Mouse (Mus musculus) kidney, adult 11 months (tissue): Measurements from ENCODE around the gene Pcsk2.
A peak's percentile ranks its signal among the peaks of the same experiment; 100 is the strongest.

Source experiments
- DNase-seq: peaks from one replicate; pipeline ENCODE4 v3.0.0; 2022

The Pcsk2 gene

GRCm38 (mm10) chr2:143646001-143646400, 100.0 kb downstream of the Pcsk2 start:
- no peak for DNase-seq

- no peak for DNase-seq
Observed at GRCm38 (mm10) chr2:143654621-143655020, 108.7 kb downstream of the Pcsk2 start.

DNA sequence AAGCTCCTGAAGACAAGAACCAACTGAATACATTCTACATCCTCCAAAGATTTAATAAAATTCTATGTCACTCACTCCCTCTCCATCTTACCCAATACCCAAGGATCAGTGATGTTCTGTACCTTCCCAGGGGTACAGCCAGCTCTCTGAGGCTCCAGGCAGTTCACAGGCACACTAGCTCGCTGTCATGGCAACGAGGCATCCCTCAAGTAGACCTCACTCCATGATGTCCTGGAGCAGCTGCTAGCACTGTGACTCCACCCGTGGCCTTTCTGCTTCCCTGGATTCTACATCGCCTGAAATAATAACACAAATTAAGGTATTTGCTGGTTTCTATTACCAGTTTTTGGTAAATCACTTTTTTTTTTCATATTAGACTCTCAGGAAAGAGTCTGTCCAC, 111.0 kb downstream of the Pcsk2 start:
- no peak for DNase-seq

DNA sequence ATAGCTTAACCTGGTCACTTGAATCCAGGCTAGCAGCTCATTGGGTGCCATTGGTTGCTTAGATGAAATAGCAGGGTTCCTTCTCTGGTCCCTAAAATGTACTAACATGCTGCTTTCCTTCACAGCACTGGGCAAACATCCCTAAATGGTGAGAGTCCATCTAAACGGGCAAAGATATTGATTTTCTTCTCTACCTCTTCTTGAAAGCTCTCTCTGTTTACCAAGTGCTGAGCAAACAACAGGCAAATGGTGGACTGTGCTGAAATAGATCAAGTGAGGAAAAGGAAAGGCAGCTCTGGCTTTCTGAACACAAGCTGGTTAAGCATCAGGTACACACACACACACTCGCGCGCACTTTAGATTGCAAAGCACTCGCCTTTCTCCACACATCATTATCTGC, 120.8 kb downstream of the Pcsk2 start:
- no peak for DNase-seq

- no peak for DNase-seq
Observed at GRCm38 (mm10) chr2:143677869-143678268, 131.9 kb downstream of the Pcsk2 start.

- DNase-seq, result no peak
Observed at GRCm38 (mm10) chr2:143679513-143679912, 133.6 kb downstream of the Pcsk2 start.

GRCm38 (mm10) chr2:143681873-143682555, 136.1 kb downstream of the Pcsk2 start:
- peak; percentile 50 for DNase-seq

DNA sequence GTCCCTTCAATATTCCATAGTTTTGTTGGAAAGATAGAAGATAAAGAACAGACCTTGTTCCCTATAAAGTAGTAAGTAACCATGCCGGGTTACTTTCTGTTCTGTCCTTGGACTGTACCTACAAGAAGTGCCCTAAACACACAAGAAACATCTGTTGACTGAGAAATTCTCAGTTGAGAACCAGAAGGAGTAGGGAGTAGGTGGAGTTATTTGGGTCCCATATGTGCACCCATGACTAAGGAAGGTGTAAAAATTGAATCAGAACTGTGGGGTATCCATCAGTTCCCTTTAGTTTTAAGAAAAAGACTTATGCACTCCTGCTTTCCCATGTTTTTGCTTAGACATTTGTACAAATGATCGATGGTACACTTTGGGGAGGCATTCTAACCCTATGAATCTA, 137.6 kb downstream of the Pcsk2 start:
- DNase-seq, result no peak

- no peak for DNase-seq
Observed at GRCm38 (mm10) chr2:143691244-143691643, 145.3 kb downstream of the Pcsk2 start.

DNA sequence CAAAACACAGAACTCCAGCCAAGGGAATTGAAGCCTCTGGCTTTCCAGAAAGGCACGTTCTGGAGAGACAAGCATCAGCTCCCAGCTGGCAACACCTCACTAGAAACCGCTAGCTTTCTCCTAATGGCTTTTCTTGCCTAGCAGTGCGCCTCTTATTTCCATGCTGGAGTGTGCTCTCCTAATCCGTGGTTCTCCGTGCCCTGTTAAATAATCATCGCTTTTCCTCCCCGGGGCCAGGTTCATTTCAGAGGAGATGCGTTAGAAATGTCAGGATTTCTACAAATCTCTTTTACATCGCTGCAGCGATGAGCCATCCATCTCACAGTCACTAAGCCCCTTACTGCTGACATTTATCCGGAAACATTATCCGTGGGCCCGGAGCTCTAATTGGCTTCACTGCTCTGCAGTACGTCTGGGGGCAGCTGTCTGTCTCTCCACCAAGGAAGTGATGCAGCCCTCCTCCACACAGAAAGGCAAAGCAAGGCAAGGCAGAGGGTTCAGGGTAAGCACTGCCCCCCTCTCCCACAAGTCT, 150.1 kb downstream of the Pcsk2 start:
- DNase-seq, result no peak

GRCm38 (mm10) chr2:143696704-143697103, 150.7 kb downstream of the Pcsk2 start:
- DNase-seq, result no peak

DNA sequence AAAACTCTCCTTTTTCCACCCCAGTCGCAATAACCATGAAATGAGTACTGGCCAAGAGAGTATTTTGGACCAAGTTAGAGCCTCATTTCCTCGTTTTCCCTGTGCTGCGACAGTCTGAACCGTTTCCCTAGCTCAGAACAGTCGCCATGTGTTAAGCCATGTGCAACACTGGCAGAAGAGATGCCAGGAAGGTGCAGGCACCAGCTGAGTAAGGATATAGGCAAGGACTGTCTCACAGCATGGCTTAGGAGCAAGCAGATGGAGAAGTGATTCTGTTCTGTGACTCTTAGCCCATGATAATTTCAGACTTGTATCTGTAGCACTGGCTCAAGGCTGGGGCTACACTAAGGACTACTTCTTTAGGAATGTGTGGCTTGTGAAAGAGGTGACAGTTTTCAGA, 155.2 kb downstream of the Pcsk2 start:
- no peak for DNase-seq

- no peak for DNase-seq
Observed at GRCm38 (mm10) chr2:143702931-143703344, 157.0 kb downstream of the Pcsk2 start.

DNA sequence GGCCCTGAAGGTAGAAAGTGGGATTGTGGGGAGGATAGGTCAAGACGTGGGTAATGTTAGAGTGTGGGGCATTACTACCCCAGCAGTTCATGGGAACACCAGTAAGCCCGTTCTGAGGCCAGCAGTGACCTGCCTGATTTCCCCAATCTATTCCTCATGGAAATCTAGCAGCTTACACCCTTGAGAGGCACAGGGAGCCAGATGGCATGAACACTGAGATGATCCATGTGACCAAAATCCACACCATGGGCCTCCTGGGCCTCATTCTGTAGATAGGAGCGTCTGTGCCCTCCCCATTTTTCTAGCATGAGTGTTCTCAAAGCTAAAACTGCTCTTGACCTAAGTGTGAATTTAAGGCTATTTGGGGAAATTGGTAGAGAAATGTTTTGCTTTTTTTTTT, 162.2 kb downstream of the Pcsk2 start:
- no peak for DNase-seq

DNA sequence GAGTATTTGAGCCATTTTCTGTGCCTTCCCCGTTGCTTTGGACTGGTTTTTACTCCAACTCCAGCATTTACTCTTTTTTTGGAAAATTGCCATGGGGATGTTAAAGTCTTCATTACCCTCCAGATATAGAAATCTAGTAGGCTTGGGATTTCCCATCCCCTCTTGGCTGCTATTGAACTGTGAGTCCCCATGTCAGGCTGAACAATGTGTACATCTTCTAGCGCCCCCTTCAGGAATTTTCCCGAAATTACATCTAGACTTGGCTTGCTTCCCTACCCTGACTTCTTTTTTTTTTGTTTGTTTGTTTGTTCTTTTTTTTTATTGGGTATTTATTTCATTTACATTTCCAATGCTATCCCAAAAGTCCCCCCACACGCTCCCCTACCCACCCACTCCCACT, 163.3 kb downstream of the Pcsk2 start:
- no peak for DNase-seq

- DNase-seq, result no peak
Observed at GRCm38 (mm10) chr2:143709979-143710378, 164.0 kb downstream of the Pcsk2 start.

- no peak for DNase-seq
Observed at GRCm38 (mm10) chr2:143711886-143712285, 165.9 kb downstream of the Pcsk2 start.

- DNase-seq, result no peak
Observed at GRCm38 (mm10) chr2:143712901-143713300, 166.9 kb downstream of the Pcsk2 start.

- DNase-seq, result no peak
Observed at GRCm38 (mm10) chr2:143713902-143714301, 167.9 kb downstream of the Pcsk2 start.

GRCm38 (mm10) chr2:143715110-143715509, 169.2 kb downstream of the Pcsk2 start:
- no peak for DNase-seq

DNA sequence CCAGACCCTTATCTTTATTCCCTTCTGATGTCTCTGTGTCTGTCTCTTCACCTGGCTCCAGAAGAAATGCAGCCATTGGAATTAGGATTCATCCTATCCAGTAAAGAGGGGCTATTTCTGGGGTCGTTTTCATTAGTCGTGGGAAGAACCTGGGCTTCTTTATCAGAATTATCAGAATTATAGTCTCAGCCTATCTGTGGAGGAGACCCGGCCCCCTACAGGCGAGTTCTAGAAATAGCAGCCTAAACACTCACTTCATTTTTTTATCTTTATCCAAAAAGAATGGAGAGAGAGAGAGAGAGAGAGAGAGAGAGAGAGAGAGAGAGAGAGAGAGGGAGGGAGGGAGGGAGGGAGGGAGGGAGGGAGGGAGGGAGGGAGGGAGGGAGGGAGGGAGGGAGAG, 177.3 kb downstream of the Pcsk2 start:
- DNase-seq, result no peak

GRCm38 (mm10) chr2:143724101-143724500, 178.1 kb downstream of the Pcsk2 start:
- no peak for DNase-seq

DNA sequence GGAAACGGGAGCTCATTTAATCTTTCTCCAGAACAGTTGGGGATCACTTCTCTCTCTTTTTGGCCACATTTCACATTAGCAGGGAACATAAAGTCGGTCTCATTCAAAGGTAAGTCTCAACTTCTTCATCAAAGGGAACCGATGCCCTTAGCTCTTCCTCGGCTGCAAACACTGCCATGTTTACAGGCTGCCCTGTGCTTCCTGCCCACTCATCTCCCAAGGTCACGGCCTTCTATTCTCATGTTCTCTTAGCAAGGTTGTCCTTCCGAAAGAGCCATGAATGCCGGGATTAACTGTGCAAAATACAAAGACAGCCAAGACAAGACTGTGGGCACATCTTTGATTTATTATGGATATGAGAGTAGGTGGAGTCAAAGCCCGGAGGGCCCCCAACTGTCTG, 178.8 kb downstream of the Pcsk2 start:
- DNase-seq, result no peak

DNA sequence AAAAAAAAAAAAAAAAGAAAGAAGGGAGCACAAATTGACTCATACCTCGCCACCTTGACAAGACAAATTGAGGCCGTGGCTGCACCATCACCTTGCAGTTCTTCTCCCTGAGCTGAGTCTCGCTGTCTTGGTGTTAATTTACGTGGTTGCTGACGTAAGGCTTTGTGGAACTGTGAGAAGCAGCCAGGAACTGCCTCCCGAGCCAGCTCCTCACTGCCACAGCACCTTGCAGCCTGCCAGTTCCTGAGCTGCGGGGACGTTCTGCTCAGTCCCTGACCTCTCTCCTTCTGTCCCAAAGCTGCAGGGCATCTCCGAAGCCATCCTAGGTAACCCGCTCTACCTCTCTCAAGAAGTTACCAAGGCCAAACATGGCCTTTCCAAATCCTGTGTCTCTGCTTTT, 186.5 kb downstream of the Pcsk2 start:
- no peak for DNase-seq

DNA sequence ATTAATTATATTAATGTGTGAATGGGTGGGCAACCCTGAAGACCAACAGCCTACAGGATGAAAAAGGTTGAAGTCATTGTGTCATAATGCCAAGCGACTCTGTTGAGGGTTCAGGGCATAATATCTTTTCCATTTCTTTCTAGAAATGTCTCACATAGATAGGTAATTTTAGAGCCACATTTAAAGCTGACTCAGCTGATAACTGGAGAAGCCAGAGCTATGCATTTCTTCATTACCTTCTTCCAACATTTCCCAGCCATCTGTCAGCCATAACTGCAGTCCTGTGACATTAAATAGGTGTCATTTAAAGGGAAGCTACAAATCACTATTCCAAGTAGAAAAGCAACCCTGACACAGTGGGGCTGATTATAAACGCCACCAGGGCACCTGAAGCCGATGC, 189.5 kb downstream of the Pcsk2 start:
- no peak for DNase-seq
